Mouse (Mus musculus) adrenal gland, adult 8-10 months (tissue): ENCODE data around the gene Flad1. TPM values are rescaled to one million over a fixed set of nuclear protein-coding genes. Genes with fewer than 3 reads are reported as not detected.

Source experiments
- DNase-seq: peaks from one replicate; pipeline ENCODE4 v3.0.0; 2022
- total RNA-seq, 4 experiments: library from RNA; stranded (reverse); gene quantifications; 2 replicates each; pipeline ENCODE4 v1.2.4; 2022

Flad1 gene
- total RNA-seq, 4 experiments from 2014 or later, result 25.7 to 39.9 (median 33.0) TPM

GRCm38 (mm10) chr3:89382033-89382882, 29.4 kb downstream of the Flad1 start:
- no peak for DNase-seq

- DNase-seq, result no peak
These were observed 30.4 kb downstream of the Flad1 start for GRCm38 (mm10) chr3:89381233-89381632.

DNA sequence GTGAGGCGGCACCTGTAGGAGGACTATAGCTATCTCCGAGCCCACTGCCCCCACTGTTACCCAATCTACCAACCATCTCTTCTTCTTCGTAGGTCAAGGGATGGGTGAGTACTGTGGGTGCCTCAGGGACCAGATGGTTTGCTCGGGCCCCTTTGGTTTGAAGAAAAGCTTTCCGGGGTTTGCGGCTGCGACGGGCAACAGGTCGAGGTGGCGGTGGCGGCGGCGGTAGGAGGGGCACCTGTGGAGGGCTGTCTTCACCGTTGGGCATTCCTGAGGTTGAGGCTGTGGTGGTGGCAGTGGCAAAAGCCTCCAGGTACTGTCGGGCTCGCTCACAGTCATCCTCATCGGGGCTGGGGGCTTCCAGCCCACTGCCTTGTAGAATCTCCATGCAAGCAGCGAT, 31.0 kb downstream of the Flad1 start:
- no peak for DNase-seq

GRCm38 (mm10) chr3:89380291-89380690, 31.4 kb downstream of the Flad1 start:
- DNase-seq, result no peak

DNA sequence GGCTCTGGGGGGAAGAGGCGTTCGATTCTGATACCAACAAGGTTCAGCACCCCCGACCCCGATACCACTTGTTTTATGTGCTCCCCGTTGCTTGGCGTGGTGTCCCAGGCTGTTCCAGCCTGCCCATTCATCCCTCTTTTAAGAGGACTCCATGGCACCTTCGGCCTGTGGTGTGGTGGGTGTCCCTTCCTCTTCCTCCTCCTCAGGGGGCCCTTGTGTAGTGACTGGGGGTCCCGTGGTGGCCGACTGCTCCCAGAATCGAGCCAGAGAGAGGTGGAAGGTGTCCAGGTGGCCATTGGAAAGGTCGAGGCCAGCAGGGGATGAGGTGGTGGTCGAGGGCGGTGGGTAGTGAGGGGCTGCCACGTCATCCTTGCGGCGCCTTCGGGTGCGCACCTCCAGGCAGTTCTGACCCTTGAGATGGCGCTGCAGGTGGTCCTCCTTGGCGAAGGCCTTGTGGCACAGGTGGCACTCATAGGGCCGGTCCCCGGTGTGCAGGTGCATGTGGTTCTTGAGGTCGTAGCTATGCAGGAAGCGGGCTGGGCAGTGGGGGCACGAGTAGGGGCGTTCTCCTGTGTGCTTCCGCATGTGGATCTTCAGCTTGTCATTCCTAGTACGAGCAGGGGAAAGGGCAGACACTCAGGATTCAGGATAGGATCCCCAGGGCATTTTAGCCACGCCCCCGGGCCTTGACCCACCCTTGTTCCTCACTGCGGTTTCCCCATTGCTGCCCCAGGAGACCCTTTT, 32.1 kb downstream of the Flad1 start:
- DNase-seq, result no peak

DNA sequence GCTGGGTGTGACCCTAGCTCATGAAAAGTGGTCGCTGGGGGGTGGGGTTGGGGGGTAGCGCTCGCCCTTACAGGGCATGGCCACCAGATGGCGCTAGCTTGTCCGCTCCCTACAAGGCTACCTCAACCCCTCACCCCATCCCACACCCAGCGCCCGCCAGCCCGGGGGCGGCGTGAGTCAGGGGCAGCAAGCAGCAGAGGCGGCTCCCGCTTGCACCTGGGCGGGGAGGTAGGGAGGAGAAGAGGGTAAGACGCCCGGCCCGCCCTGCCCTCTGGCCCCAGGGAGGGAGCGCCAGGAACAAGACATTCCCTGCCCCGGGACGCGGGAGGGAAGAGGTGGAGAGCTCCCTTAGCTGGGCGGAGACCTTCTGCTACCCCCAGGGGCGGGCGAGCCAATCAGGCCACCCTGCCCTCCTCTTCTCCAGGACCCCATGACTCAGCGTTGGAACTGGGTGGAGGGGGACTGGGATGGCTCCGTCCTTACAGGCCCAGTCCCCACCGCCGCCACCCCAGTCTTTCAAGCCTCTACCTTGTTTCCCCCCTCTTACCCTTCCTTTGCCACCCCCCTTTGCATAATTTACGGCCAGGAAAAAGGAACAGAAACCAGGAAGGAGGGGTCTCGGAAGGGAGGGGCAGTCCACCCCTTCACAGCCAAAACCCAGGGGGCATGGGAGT, 33.1 kb downstream of the Flad1 start:
- DNase-seq, result peak; percentile 56

DNA sequence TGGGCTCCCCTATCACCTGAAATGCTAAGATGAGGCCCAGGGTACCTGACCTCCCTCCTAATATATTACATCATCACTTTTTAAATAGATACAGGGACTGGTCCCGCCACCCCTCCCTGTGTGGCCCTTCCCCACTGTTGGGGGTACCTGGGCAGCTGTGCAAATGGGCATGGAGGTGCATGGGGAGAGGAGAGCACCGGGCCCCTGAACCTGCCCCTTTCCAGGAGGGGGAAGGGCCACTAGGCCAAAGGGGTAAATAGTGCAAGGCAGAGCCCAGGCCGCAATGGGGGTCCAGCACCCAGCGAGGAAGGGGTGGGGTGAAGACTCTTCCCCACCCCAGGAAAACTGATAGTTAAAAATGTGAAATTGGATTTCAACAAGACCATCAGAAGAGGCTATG, 33.8 kb downstream of the Flad1 start:
- no peak for DNase-seq

GRCm38 (mm10) chr3:89373581-89374231, 38.0 kb downstream of the Flad1 start:
- no peak for DNase-seq

DNA sequence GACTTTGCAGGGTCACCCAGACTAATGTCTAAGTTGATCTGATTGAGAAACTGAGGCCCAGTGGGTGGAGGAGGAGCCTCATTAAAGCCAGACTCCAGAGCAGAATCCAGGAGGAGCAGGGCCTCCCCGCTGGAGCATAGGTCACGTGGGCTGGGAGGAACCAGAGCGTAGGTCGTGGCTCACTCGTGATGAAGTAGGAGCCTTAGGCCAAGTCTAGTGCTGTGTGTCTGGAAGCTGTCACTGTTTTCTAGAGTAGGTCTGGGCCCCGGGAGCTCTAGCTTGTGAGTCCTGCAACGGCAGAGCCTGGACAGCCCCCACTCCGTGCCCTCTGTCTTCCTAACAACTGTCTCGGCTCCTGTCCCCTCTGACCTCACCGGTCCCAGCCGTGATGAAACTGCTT, 44.3 kb downstream of the Flad1 start:
- no peak for DNase-seq

DNA sequence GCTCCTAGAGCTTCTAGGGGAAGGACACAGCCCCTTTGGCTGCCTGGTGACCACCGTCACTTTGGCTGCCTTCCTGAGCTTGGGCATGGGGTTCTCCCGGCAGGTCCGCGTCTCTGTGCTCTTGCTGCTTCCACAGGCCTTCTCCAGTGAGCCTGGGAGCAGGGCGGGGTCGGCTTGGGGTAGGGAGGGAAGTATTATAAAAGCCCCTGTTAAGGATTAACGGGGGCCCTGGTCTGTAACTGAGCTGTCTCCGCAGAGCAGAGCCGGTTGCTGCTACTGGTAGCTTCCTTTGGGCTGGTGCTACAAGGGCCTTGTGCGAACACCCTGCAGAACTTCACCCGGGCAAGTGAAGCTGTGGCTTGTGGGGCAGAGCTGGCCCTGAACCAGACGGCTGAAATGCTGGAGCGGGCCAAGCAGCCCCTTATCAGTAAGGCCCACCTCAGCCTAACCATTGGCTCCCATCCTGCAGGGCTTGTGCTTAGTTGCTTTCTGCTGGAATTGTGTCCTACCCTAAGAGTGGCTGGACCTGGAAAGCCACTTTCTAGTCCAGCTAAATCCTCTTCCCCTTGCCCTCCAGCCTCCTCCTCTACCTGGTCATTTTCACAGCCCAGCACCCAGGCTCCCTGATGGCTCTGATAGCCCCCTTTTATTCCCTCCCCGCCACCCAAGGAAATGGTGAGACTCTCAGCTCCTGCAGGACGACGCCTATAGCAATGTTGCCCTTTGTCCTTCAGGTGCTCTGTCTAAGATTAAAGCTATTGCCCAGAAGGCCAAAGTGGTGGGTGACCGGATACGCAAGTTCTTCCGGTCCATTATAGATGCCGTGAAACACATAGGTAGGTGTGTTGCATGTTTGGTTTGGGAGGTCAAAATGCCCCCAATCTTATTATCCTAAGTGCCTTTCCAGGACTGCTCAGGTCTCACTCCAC, 45.9 kb downstream of the Flad1 start:
- DNase-seq, result no peak

DNA sequence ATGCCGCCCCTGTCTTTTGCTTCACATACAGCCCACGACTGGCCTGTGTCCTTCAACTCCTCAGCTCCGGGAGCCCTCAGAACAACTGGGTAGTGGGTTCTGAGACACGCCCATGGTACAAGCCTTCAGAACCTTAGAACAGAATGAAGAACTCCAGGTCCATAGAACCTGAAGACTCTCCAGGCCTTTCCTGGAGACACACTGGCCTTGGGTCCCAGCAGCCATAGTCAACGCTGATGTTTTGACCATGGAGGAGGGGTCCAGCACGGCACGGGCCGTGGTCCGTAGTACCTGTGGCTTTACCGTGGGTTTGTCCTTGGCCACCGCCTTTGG, 46.6 kb downstream of the Flad1 start, which contains the start of gene Dcst1:
Gene Dcst1, minus strand, starts transcription at position 101 of the 333 bp plus-strand sequence.
- no peak for DNase-seq

DNA sequence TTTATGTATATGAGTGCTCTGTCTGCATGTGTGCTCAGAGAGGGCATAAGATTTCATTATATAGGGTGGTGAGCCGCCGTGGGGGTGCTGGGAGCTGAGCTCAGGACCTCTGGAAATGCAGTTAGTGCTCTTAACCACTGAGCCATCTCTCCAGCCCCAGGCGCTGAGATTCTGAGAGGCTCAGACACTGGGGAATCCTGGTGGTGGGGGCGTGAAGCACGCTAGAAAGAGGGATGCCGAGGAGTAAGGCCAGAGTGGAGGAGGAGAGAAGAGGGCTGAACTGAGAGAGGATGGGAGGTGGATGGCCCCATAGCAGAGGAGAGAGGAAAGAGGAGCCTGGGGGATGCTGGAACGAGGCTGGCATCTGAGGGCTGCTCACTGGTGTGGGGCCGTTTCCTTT, 47.0 kb downstream of the Flad1 start:
- DNase-seq, result no peak

GRCm38 (mm10) chr3:89361675-89362074, 50.0 kb downstream of the Flad1 start, which contains the start of gene Dcst2:
Gene Dcst2 (plus strand): TSS chr3:89361975.
- no peak for DNase-seq

DNA sequence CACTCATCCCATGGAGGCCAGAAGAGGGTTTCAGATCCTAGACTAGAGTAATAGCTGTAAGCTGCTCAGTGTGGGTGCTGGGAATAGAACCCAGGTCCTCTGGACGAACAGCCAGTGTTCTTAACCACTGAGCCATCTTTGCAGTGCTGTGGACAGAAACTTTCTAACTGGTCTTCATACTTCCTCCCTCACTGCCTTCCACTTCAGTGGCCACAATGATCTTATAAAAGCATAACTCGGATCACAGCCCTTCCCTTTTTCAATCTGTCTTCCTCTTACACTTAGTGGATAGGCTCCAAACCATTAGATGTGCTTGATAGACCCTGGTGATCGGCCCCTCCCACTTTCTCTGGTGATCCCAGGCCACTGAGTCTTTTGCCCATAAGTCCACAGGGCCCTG, 51.4 kb downstream of the Flad1 start:
- DNase-seq, result no peak

- DNase-seq, result no peak
These were observed 52.0 kb downstream of the Flad1 start for GRCm38 (mm10) chr3:89359630-89360029.

- no peak for DNase-seq
These were observed 55.6 kb downstream of the Flad1 start for GRCm38 (mm10) chr3:89356029-89356428.

DNA sequence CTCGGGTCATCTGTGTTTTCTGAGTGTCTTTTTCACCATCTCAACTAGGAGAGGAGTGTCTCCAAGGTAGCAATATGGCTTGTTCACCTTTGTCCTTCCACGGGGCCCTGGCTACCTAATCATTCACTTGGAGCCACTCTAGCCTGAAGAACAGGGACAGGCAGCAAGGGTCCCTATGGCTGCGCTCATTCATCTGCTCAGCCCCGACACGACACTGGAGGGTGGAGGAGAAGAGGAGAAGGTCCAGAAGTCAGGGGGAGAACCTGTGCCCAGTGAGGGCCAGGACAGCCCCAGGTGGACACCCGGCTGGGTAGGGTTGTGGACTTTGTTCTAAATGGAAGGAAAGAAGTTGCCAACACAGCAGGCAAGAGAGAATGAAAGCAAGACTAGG, 56.2 kb downstream of the Flad1 start:
- no peak for DNase-seq

DNA sequence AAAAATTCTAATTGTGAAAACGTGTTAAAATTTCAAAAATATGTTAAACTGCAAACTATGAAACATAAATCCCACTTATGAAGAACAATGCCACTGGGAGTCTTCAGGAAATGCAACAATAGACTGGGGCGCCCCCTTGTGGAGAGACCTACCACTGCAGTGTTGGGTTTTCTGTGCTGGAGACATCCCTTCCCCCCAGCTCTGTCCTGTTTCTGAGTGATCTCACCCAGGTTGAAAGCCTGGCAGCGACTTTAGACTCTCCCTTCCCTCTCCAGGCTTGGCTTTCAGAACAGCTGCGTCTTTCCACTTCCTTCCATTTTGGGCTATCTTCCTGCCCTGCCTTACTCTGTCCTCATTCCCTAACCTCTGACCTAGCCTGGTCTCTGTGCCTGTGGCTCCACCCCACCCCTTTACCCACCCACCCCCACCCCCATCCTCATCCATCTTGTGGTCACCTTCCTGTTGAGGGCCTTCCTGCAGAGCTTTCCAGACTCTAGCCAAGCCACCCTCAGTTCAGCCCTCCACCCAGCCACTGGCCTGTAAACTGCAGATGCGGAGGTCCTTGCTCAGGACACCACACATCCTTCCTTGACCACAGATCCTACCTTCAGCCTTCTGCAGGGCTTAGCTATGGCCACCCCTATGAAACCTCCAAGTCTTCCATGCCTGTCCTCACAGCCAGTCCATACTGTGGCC, 56.7 kb downstream of the Flad1 start:
- DNase-seq, result peak; percentile 82

- DNase-seq, result no peak
These were observed 60.4 kb downstream of the Flad1 start for GRCm38 (mm10) chr3:89351271-89351670.
